Mouse (Mus musculus) neural tube, embryonic 11.5 days (tissue): Measurements from ENCODE around the gene Trpm4. TPM values are rescaled to one million over a fixed set of nuclear protein-coding genes. Genes with fewer than 3 reads are reported as not detected.

Experiments used
- ATAC-seq: fragments of 200-750 bp; cut with Nextera tagmentation; 2 replicates; pipeline ENCODE4 v1.8.0; 2017; ENCODE audit warnings: moderate number of reproducible peaks, mild to moderate bottlenecking, moderate TSS enrichment, moderate library complexity; ENCODE audit not compliant: insufficient read depth, low FRiP score, low TSS enrichment
- DNase-seq: peaks from one replicate; pipeline ENCODE4 v3.0.0-alpha.2; 2015; ENCODE audit warnings: low spot score
- H3K27ac ChIP-seq: fragments of 300-500 bp; sonication (generic); 2 replicates; pipeline ENCODE4 v1.5.1; 2014; ENCODE audit warnings: low read depth, mild to moderate bottlenecking, low read length
- H3K27me3 ChIP-seq: fragments of 300-500 bp; sonication (generic); 2 replicates; pipeline ENCODE4 v1.6.1; 2014; ENCODE audit warnings: mild to moderate bottlenecking, low read length, mixed read lengths; ENCODE audit not compliant: control insufficient read depth, insufficient read depth
- H3K36me3 ChIP-seq: fragments of 300-500 bp; sonication (generic); 2 replicates; pipeline ENCODE4 v1.6.1; 2014; ENCODE audit warnings: mild to moderate bottlenecking, low read length, moderate library complexity, mixed read lengths; ENCODE audit not compliant: control insufficient read depth, insufficient read depth
- H3K4me1 ChIP-seq: fragments of 300-500 bp; sonication (generic); 2 replicates; pipeline ENCODE4 v1.6.1; 2014; ENCODE audit warnings: low read length, mixed read lengths; ENCODE audit not compliant: control insufficient read depth, insufficient read depth
- H3K4me2 ChIP-seq: fragments of 300-500 bp; sonication (generic); 2 replicates; pipeline ENCODE4 v1.6.1; 2014; ENCODE audit warnings: low read depth, mild to moderate bottlenecking, moderate library complexity
- H3K4me3 ChIP-seq: fragments of 300-500 bp; sonication (generic); 2 replicates; pipeline ENCODE4 v1.5.1; 2014; ENCODE audit warnings: low read depth, low read length
- H3K9ac ChIP-seq: fragments of 300-500 bp; sonication (generic); 2 replicates; pipeline ENCODE4 v1.6.1; 2014; ENCODE audit warnings: mild to moderate bottlenecking, low read length
- H3K9me3 ChIP-seq: fragments of 300-500 bp; sonication (generic); 2 replicates; pipeline ENCODE4 v1.6.1; 2016; ENCODE audit warnings: low read length; ENCODE audit not compliant: control insufficient read depth
- WGBS: fragments of 180-500 bp; shearing (Covaris S2); extraction: QIAGEN DNeasy Blood & Tissue Kit; methylation state at CpG from one replicate; pipeline ENCODE4 v1.1.7; 2014; 5-methylcytosine and 5-hydroxymethylcytosine counted together
- polyA plus RNA-seq: library from polyadenylated mRNA; unstranded; fragments of >200 nt; fragmentation: Nextera tagmentation; extraction: Ambion mirVana; gene quantifications from 2 replicates; pipeline ENCODE4 v1.2.1, GENCODE M21; 2014

Trpm4 gene
- polyA plus RNA-seq, 1 experiment from 2014 or later = 8.6 TPM

- Histone ChIP-seq H3K9me3 (no peaks in the 10 kb centered on the region), H3K27ac (0 out of 2 replicates have a peak overlapping the region, but pooled peaks have one; percentile 49), H3K9ac (peak overlapping the region; percentile 65), H3K4me3 (peak overlapping the region; percentile 43), H3K4me1 (peaks cover 20% of the 10 kb centered on the region), H3K27me3 (peaks cover 6% of the 10 kb centered on the region; the same call in 1 of the 2 replicates), H3K4me2 (peak overlapping the region; percentile 90), H3K36me3 (no peaks in the 10 kb centered on the region)
- peak; percentile 83 for ATAC-seq
- peak; percentile 85 for DNase-seq
- WGBS = 1% methylated on average over 39 of the region's 39 CpGs
Observed at GRCm38 (mm10) chr7:45339410-45340065, 6.0 kb upstream of the Trpm4 start.

DNA sequence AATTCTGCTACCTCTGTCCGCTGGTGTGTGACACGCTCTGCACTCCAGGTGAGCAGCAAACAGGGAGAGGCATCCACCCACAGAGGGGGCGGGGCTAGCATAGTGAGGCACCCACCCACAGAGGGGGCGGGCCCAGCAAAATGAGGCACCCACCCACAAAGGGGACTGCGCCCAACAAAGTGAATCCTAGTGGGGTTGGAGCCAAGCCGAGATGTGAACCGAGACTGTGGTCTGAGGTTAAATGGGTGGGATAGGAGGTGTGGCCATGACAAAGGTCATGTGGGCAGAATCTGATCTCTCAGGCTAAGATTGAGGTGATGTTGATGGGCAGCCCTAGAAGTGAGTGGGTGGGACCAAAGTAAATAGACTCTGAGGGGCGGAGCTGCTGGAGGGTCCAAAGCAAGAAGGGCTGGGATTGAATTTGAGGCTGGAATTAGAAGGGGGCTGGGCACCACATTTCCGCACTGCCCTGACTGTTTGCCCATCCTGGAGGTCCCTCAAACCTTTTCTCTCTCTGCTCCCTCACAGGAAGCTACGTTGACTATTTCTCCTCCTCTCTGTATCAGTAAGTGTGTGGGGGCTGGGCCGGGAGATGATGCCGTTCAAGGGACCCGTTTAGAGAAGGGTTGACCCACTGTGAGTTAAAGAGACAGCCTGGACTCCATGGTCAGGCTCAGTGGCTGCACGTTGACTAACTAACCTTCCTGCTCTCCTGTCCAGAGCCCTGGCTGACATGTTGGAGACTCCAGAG, 4.8 kb upstream of the Trpm4 start:
- ATAC-seq = no peak
- DNase-seq = no peak
- H3K27me3 ChIP-seq = peaks cover 6% of the 10 kb centered on the region; the same call in 1 of the 2 replicates
- H3K4me3 ChIP-seq = no peak overlapping the region
- no peaks in the 10 kb centered on the region for H3K9me3 ChIP-seq
- H3K9ac ChIP-seq = no peak overlapping the region
- WGBS = 2% methylated on average over 14 of the region's 14 CpGs
- H3K4me2 ChIP-seq = peak overlapping the region; percentile 90; the same call in 1 of the 2 replicates
- H3K27ac ChIP-seq = no peak overlapping the region
- H3K36me3 ChIP-seq = no peaks in the 10 kb centered on the region
- peaks cover 21% of the 10 kb centered on the region for H3K4me1 ChIP-seq

GRCm38 (mm10) chr7:45337469-45337868, 3.9 kb upstream of the Trpm4 start:
- Histone ChIP-seq H3K27me3 (peaks cover 6% of the 10 kb centered on the region; the same call in 1 of the 2 replicates), H3K4me2 (no peak overlapping the region), H3K27ac (no peak overlapping the region), H3K4me1 (peaks cover 26% of the 10 kb centered on the region), H3K4me3 (no peak overlapping the region), H3K9me3 (no peaks in the 10 kb centered on the region), H3K36me3 (no peaks in the 10 kb centered on the region), H3K9ac (no peak overlapping the region)
- DNase-seq = no peak
- no peak for ATAC-seq
- 9% methylated on average over 4 of the region's 4 CpGs for WGBS

DNA sequence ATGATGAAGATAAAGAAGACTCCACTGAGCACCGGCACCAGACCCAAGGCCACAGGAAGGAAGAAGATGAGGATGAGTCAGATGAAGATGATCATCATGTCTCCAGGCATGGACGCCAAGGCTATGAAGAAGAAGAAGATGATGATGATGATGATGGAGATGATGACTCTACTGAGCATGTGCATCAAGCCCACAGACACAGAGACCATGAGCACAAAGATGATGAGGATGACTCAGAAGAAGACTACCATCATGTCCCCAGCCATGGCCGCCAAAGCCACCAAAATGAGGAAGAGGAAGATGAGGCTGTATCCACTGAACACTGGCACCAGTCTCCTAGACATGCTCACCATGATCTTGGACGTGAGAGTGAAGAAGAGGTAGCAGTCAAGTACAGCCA, 2.7 kb upstream of the Trpm4 start:
- Histone ChIP-seq H3K4me3 (no peak overlapping the region), H3K27me3 (peaks cover 6% of the 10 kb centered on the region; the same call in 1 of the 2 replicates), H3K27ac (no peak overlapping the region), H3K4me2 (no peak overlapping the region), H3K4me1 (peaks cover 27% of the 10 kb centered on the region), H3K9me3 (no peaks in the 10 kb centered on the region), H3K36me3 (no peaks in the 10 kb centered on the region; the same call in 1 of the 2 replicates), H3K9ac (no peak overlapping the region)
- no peak for DNase-seq
- whole genome bisulfite sequencing = 87% methylated on average over 4 of the region's 4 CpGs
- ATAC-seq = no peak

- Histone ChIP-seq H3K4me2 (no peak within 1 kb of the TSS), H3K4me3 (no peak within 1 kb of the TSS), H3K9me3 (no peaks in the 10 kb centered on the region), H3K4me1 (peaks cover 18% of the 10 kb centered on the region), H3K9ac (no peak within 1 kb of the TSS), H3K27me3 (peaks cover 6% of the 10 kb centered on the region; the same call in 1 of the 2 replicates), H3K27ac (no peak within 1 kb of the TSS), H3K36me3 (no peaks in the 10 kb centered on the region; the same call in 1 of the 2 replicates)
- DNase-seq (no peak), ATAC-seq (no peak)
- 37% methylated on average over 5 of the region's 5 CpGs for WGBS
Observed at GRCm38 (mm10) chr7:45335056-45335455, 1.5 kb upstream of the Trpm4 start, which contains the start of gene Hrc. TSS of gene Hrc (plus strand) at chr7:45335290.

- Histone ChIP-seq H3K27me3 (peaks cover 6% of the 10 kb centered on the region; the same call in 1 of the 2 replicates), H3K4me2 (no peak overlapping the region)
Observed at GRCm38 (mm10) chr7:45334605-45335004, 1.0 kb upstream of the Trpm4 start.

DNA sequence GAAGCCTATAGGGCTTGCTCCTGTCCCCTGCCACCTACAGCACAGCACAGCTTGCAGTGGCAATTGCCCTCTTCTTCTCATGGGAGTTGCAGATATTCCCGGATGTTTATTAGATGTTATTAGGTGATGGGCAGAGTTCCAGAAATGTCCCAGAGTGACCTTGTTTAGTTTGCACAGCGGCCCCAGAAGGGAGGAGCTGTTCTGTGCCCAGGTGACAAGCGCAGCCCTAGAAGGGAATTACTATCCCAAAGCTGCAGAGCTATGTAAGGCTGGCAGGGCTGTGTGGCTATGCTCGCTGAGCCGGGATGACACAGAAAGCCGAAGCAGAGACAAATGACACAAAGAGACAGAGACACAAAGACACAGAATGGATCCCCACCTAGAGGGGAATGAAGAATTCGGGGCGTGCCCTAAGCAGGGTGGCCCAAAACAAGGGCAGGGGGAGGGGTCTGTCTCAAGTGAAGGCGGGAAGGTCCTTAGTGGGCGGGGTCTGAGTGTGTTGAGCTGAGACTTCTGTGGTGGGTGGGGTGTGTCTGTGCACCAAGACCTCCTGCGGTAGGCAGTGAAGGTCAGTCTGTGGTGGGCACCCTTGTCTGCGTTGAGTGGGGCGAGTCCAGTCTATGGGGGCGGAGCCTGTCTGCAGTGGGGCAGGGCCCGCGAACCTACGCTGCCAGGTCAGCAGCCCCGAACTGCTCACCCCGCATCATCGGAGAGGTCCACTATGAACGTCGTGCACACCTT, 725 bp downstream of the Trpm4 start:
- DNase-seq (peak; percentile 67), ATAC-seq (peak; percentile 56; the same call in 1 of the 2 replicates)
- Histone ChIP-seq H3K36me3 (no peaks in the 10 kb centered on the region; the same call in 1 of the 2 replicates), H3K27ac (no peak overlapping the region), H3K4me3 (peak overlapping the region; percentile 44), H3K4me2 (peak overlapping the region; percentile 76), H3K9me3 (no peaks in the 10 kb centered on the region), H3K27me3 (peaks cover 6% of the 10 kb centered on the region; the same call in 1 of the 2 replicates), H3K9ac (peak overlapping the region; percentile 64), H3K4me1 (peaks cover 11% of the 10 kb centered on the region)
- 3% methylated on average over 22 of the region's 22 CpGs for WGBS

More at GRCm38 (mm10) chr7:45334605-45335004, 1.0 kb upstream of the Trpm4 start:
- Histone ChIP-seq H3K27ac (no peak overlapping the region), H3K4me1 (peaks cover 15% of the 10 kb centered on the region), H3K9me3 (no peaks in the 10 kb centered on the region), H3K9ac (no peak overlapping the region), H3K36me3 (no peaks in the 10 kb centered on the region; the same call in 1 of the 2 replicates), H3K4me3 (no peak overlapping the region)
- no peak for DNase-seq
- ATAC-seq = no peak
- 12% methylated on average over 3 of the region's 3 CpGs for WGBS

- no peak for ATAC-seq
- H3K9me3 ChIP-seq = no peaks in the 10 kb centered on the region
- H3K27ac ChIP-seq = no peak overlapping the region
- no peaks in the 10 kb centered on the region for H3K27me3 ChIP-seq
- H3K4me3 ChIP-seq = no peak overlapping the region
- H3K36me3 ChIP-seq = no peaks in the 10 kb centered on the region; the same call in 1 of the 2 replicates
- DNase-seq = no peak
- 83% methylated on average over 6 of the region's 6 CpGs for WGBS
- no peak overlapping the region for H3K4me2 ChIP-seq
- no peak overlapping the region for H3K9ac ChIP-seq
- H3K4me1 ChIP-seq = peaks cover 11% of the 10 kb centered on the region
Observed at GRCm38 (mm10) chr7:45331502-45331901, 2.1 kb downstream of the Trpm4 start.
